Mouse (Mus musculus): Measurements from ENCODE around the gene Ebf1. TPM values are rescaled to one million over a fixed set of nuclear protein-coding genes. Genes with fewer than 3 reads are reported as not detected.

Ebf1 gene
- total and polyA plus RNA-seq, 2 experiments from 2014 or later: 27.1 to 30.0 TPM

GRCm38 (mm10) chr11:44763992-44764835, 147.1 kb downstream of the Ebf1 start:
- Histone ChIP-seq H3K36me3 (ENCODE audit: insufficient read depth, low read length) (no peaks in the 10 kb centered on the region), H3K4me3 (ENCODE audit: low read depth, low read length) (no peak overlapping the region), H3K4me2 (ENCODE audit: low read depth, low read length, poor library complexity, severe bottlenecking) (no peak overlapping the region), H3K9me3 (ENCODE audit: low read length) (no peaks in the 10 kb centered on the region), H3K9ac (replicated peaks; ENCODE audit: low read length, poor library complexity, severe bottlenecking) (no peak overlapping the region), H3K27me3 (ENCODE audit: insufficient read depth, low read length) (no peaks in the 10 kb centered on the region), H3K27ac (ENCODE audit: low read depth, low read length) (no peak overlapping the region), H3K4me1 (ENCODE audit: insufficient read depth, low read length) (peaks cover 6% of the 10 kb centered on the region; the same call in 1 of the 2 replicates)
- WGBS: 76% methylated on average over 7 of the region's 7 CpGs
- no peak for ATAC-seq (ENCODE audit: low FRiP score)
- TF ChIP-seq CTCF (IDR thresholded peaks at IDR 0.05): no peak
- DNase-seq (ENCODE audit: low spot score): no peak

DNA sequence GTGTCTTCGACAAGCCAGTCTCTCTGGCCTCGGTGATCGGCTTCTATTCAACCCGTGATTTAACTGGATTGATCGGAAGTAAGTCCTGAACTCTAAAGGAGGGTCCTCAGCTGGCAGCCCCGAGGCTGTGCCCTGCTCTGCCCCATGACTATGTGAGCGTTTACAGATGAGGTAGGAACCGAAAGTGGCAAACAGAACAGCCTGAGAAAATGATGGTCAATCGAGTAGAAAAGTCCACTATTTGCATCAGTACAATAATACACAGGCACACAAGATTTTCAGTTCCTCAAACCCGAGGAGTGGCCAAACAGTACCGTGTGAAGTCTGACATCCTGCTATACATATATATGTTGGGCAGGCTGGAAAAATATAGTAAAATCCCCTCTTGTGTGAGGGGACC, 147.9 kb downstream of the Ebf1 start:
- Histone ChIP-seq H3K27ac (ENCODE audit: low read depth, low read length) (no peak overlapping the region), H3K27me3 (ENCODE audit: insufficient read depth, low read length) (no peaks in the 10 kb centered on the region), H3K4me1 (ENCODE audit: insufficient read depth, low read length) (peaks cover 6% of the 10 kb centered on the region; the same call in 1 of the 2 replicates), H3K36me3 (ENCODE audit: insufficient read depth, low read length) (no peaks in the 10 kb centered on the region), H3K9me3 (ENCODE audit: low read length) (no peaks in the 10 kb centered on the region), H3K4me2 (ENCODE audit: low read depth, low read length, poor library complexity, severe bottlenecking) (no peak overlapping the region), H3K4me3 (ENCODE audit: low read depth, low read length) (no peak overlapping the region), H3K9ac (replicated peaks; ENCODE audit: low read length, poor library complexity, severe bottlenecking) (no peak overlapping the region)
- no peak for DNase-seq (ENCODE audit: low spot score)
- TF ChIP-seq CTCF (IDR thresholded peaks at IDR 0.05): no peak
- WGBS: 54% methylated on average over 11 of the region's 11 CpGs
- no peak for ATAC-seq (ENCODE audit: low FRiP score)

DNA sequence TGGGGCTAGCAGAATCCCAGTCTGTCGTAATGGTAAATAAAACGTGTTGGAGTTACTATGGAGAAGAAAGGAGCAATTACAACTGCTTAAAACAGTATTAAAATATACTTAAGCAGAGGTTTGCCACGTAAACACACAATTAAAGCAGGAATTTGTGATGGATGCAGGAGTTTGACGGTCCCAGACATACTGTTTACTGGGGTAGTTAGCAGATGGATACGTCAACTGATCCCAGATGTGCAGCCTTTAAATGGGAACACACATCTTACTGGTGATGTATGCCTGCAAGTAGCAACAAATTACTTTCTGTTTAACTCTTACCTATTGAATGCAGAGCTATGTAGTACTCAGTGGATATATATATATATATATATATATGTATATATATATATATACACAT, 149.1 kb downstream of the Ebf1 start:
- H3K36me3 ChIP-seq (ENCODE audit: insufficient read depth, low read length): no peaks in the 10 kb centered on the region
- no peak for TF ChIP-seq CTCF (IDR thresholded peaks at IDR 0.05)
- H3K9ac ChIP-seq (replicated peaks; ENCODE audit: low read length, poor library complexity, severe bottlenecking): no peak overlapping the region
- 64% methylated on average over 5 of the region's 5 CpGs for WGBS
- ATAC-seq (ENCODE audit: low FRiP score) (no peak), DNase-seq (ENCODE audit: low spot score) (no peak)
- no peaks in the 10 kb centered on the region for H3K27me3 ChIP-seq (ENCODE audit: insufficient read depth, low read length)
- no peaks in the 10 kb centered on the region for H3K9me3 ChIP-seq (ENCODE audit: low read length)
- peaks cover 3% of the 10 kb centered on the region; the same call in 1 of the 2 replicates for H3K4me1 ChIP-seq (ENCODE audit: insufficient read depth, low read length)
- no peak overlapping the region for H3K4me3 ChIP-seq (ENCODE audit: low read depth, low read length)
- H3K4me2 ChIP-seq (ENCODE audit: low read depth, low read length, poor library complexity, severe bottlenecking): no peak overlapping the region
- H3K27ac ChIP-seq (ENCODE audit: low read depth, low read length): no peak overlapping the region

DNA sequence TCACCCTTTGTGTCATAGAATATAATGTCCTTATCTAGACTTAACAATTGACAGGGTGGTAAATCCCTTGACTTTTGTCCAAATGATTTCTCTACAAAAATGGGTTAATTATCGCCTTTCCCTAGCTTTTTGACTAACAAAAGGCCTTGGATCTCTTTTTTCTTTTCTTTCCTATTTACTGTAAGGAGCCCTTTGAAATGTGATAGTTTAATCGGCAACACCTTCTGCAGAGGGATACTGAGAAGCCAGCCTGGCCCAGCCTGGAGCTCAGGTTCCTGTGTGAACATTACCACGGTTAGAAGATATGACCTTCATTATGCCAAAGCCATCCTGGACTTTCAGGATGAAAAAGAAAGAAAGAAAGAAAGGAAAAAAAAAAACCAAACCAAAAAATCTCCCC, 150.2 kb downstream of the Ebf1 start:
- no peaks in the 10 kb centered on the region for H3K36me3 ChIP-seq (ENCODE audit: insufficient read depth, low read length)
- no peak for TF ChIP-seq CTCF (IDR thresholded peaks at IDR 0.05)
- no peak overlapping the region for H3K9ac ChIP-seq (replicated peaks; ENCODE audit: low read length, poor library complexity, severe bottlenecking)
- no peak for ATAC-seq (ENCODE audit: low FRiP score)
- no peaks in the 10 kb centered on the region for H3K27me3 ChIP-seq (ENCODE audit: insufficient read depth, low read length)
- no peak overlapping the region for H3K27ac ChIP-seq (ENCODE audit: low read depth, low read length)
- H3K4me1 ChIP-seq (ENCODE audit: insufficient read depth, low read length): no peaks in the 10 kb centered on the region
- H3K4me3 ChIP-seq (ENCODE audit: low read depth, low read length): no peak overlapping the region
- WGBS: 15% methylated on average over 3 of the region's 3 CpGs
- no peak for DNase-seq (ENCODE audit: low spot score)
- no peaks in the 10 kb centered on the region for H3K9me3 ChIP-seq (ENCODE audit: low read length)
- no peak overlapping the region for H3K4me2 ChIP-seq (ENCODE audit: low read depth, low read length, poor library complexity, severe bottlenecking)

DNA sequence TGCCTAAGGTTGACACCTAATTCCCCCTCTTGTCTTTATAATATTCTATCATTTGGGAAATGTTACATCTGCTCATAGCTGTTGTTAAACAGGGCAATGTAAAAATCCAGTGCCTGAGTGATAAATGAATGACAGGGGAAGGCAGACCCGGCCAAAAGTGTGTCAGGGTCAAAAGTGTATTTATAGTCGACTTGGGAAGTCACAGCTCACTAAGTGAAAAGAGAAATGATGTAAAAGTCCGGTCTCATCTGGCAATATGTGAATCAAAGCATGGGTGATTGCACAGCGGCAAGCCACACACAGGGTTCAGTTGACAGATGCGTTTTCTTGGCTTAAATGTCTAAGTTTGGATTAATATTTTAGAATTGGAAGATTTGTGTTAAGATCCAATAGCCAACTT, 151.2 kb downstream of the Ebf1 start:
- Histone ChIP-seq H3K4me1 (ENCODE audit: insufficient read depth, low read length) (no peaks in the 10 kb centered on the region), H3K9me3 (ENCODE audit: low read length) (no peaks in the 10 kb centered on the region), H3K27ac (ENCODE audit: low read depth, low read length) (no peak overlapping the region), H3K27me3 (ENCODE audit: insufficient read depth, low read length) (no peaks in the 10 kb centered on the region), H3K4me3 (ENCODE audit: low read depth, low read length) (no peak overlapping the region), H3K36me3 (ENCODE audit: insufficient read depth, low read length) (no peaks in the 10 kb centered on the region), H3K4me2 (ENCODE audit: low read depth, low read length, poor library complexity, severe bottlenecking) (no peak overlapping the region), H3K9ac (replicated peaks; ENCODE audit: low read length, poor library complexity, severe bottlenecking) (no peak overlapping the region)
- no peak for DNase-seq (ENCODE audit: low spot score)
- no peak for ATAC-seq (ENCODE audit: low FRiP score)
- TF ChIP-seq CTCF (IDR thresholded peaks at IDR 0.05): no peak
- WGBS: 78% methylated on average over 5 of the region's 5 CpGs

DNA sequence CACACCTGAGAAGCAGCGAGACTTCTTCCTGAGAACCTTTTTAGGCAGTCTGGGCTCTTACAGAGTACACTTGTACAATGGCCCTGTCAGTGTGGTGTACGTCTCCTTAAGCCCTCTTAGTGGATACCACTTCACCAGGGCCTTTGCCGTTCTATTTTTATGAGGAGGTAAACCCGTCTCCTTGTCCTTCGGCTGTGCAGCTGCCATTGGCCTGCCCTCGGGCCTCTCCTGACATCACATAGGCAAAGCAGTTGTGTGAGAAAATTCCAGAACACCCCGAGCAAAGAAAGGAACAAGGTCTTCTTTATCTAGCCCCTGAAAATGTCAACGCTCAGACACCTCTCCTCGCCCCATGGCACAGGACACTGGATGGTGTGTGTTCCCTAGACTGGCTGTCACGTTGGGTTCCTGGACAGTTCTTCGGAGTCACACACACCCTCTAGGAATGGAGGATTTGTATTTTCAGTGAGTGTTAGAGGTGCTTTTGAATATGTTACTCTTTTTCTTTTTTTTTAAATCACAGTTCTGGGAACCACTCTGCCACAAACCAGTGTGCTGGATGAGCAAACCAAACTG, 154.0 kb downstream of the Ebf1 start:
- Histone ChIP-seq H3K4me1 (ENCODE audit: insufficient read depth, low read length) (no peaks in the 10 kb centered on the region), H3K27ac (ENCODE audit: low read depth, low read length) (no peak overlapping the region), H3K27me3 (ENCODE audit: insufficient read depth, low read length) (no peaks in the 10 kb centered on the region), H3K9me3 (ENCODE audit: low read length) (no peaks in the 10 kb centered on the region), H3K4me3 (ENCODE audit: low read depth, low read length) (no peak overlapping the region), H3K36me3 (ENCODE audit: insufficient read depth, low read length) (no peaks in the 10 kb centered on the region), H3K9ac (replicated peaks; ENCODE audit: low read length, poor library complexity, severe bottlenecking) (no peak overlapping the region), H3K4me2 (ENCODE audit: low read depth, low read length, poor library complexity, severe bottlenecking) (no peak overlapping the region)
- TF ChIP-seq CTCF (IDR thresholded peaks at IDR 0.05): no peak
- no peak for ATAC-seq (ENCODE audit: low FRiP score)
- WGBS: 76% methylated on average over 11 of the region's 11 CpGs
- DNase-seq (ENCODE audit: low spot score): no peak

All from midbrain, postnatal 0 days (tissue).